Mouse (Mus musculus) myocyte (in vitro differentiated cells): ENCODE measurements around the gene Psmd2. TPM values are rescaled to one million over a fixed set of nuclear protein-coding genes. Genes with fewer than 3 reads are reported as not detected.

Experiments used
- H3K27me3 ChIP-seq: one replicate; pipeline ENCODE4 v1.6.1; 2011; ENCODE audit not compliant: control insufficient read depth, insufficient read depth, insufficient read length
- H3K36me3 ChIP-seq: one replicate; pipeline ENCODE4 v1.6.1; 2011; ENCODE audit not compliant: control insufficient read depth, insufficient read depth
- H3K4me2 ChIP-seq: one replicate; pipeline ENCODE4 v1.6.1; 2011; ENCODE audit warnings: low read depth, control low read depth
- H3K4me3 ChIP-seq: one replicate; pipeline ENCODE4 v1.5.1; 2011; ENCODE audit warnings: mild to moderate bottlenecking, control low read depth, moderate library complexity
- H3K79me2 ChIP-seq: one replicate; pipeline ENCODE4 v1.6.1; 2011; ENCODE audit not compliant: control insufficient read depth, insufficient read depth
- H3ac ChIP-seq: one replicate; pipeline ENCODE4 v1.6.1; 2011; ENCODE audit not compliant: control insufficient read depth, insufficient read length
- CEBPB ChIP-seq: IDR thresholded peaks from 2 replicates; pipeline ENCODE4 v1.6.1; 2011; ENCODE audit warnings: mild to moderate bottlenecking, moderate library complexity; ENCODE audit not compliant: poor library complexity, insufficient read depth, severe bottlenecking
- E2F4 ChIP-seq: IDR thresholded peaks from one replicate; pipeline ENCODE4 v1.6.1; 2011; ENCODE audit warnings: mild to moderate bottlenecking, control low read depth, moderate library complexity; ENCODE audit not compliant: insufficient read depth
- MAX ChIP-seq: IDR thresholded peaks from one replicate; pipeline ENCODE4 v1.6.1; 2011; ENCODE audit warnings: low read depth, mild to moderate bottlenecking, control low read depth
- MYOD1 ChIP-seq, 3 experiments: IDR thresholded peaks; one replicate each; pipeline ENCODE4 v1.6.1; 2011; ENCODE audit warnings: control low read depth in 2 of 3, low read depth in 2 of 3, mild to moderate bottlenecking in 2 of 3, moderate library complexity in 1 of 3; ENCODE audit not compliant: insufficient read length in 2 of 3, control insufficient read depth in 1 of 3
- MYOG ChIP-seq, 3 experiments: IDR thresholded peaks; one replicate each; pipeline ENCODE4 v1.6.1; 2011; ENCODE audit warnings: control low read depth in 2 of 3, low read depth in 2 of 3, mild to moderate bottlenecking in 2 of 3; ENCODE audit not compliant: insufficient read length in 2 of 3, control insufficient read depth in 1 of 3, insufficient read depth in 1 of 3
- POLR2A ChIP-seq: IDR thresholded peaks from one replicate; pipeline ENCODE4 v1.6.1; 2011; ENCODE audit warnings: low read depth, mild to moderate bottlenecking, control low read depth, moderate library complexity; ENCODE audit not compliant: insufficient read length
- POLR2AphosphoS2 ChIP-seq: IDR thresholded peaks from one replicate; pipeline ENCODE4 v1.6.1; 2011; ENCODE audit warnings: low read depth, control low read depth; ENCODE audit not compliant: insufficient read length
- REST ChIP-seq: IDR thresholded peaks from one replicate; pipeline ENCODE4 v1.6.1; 2011; ENCODE audit warnings: mild to moderate bottlenecking, control low read depth, moderate library complexity; ENCODE audit not compliant: insufficient read depth, insufficient read length
- SRF ChIP-seq: IDR thresholded peaks from one replicate; pipeline ENCODE4 v1.6.1; 2011; ENCODE audit warnings: low read depth; ENCODE audit not compliant: control insufficient read depth, insufficient read length
- TCF12 ChIP-seq: IDR thresholded peaks from one replicate; pipeline ENCODE4 v1.6.1; 2011; ENCODE audit warnings: mild to moderate bottlenecking, control low read depth; ENCODE audit not compliant: poor library complexity, insufficient read depth, severe bottlenecking
- TCF3 ChIP-seq: IDR thresholded peaks from one replicate; pipeline ENCODE4 v1.6.1; 2011; ENCODE audit warnings: low read depth, control low read depth; ENCODE audit not compliant: insufficient read length
- USF1 ChIP-seq: IDR thresholded peaks from one replicate; pipeline ENCODE4 v1.6.1; 2011; ENCODE audit warnings: low read depth, mild to moderate bottlenecking, control low read depth, moderate library complexity
- polyA plus RNA-seq: library from polyadenylated mRNA; unstranded; fragments of >200 nt; fragmentation: generic; extraction: Trizol; gene quantifications from one replicate; pipeline ENCODE4 v1.2.1, GENCODE M21; 2012; ENCODE audit warnings: missing spikeins

The Psmd2 gene
- polyA plus RNA-seq, 1 experiment, result 285 TPM

DNA sequence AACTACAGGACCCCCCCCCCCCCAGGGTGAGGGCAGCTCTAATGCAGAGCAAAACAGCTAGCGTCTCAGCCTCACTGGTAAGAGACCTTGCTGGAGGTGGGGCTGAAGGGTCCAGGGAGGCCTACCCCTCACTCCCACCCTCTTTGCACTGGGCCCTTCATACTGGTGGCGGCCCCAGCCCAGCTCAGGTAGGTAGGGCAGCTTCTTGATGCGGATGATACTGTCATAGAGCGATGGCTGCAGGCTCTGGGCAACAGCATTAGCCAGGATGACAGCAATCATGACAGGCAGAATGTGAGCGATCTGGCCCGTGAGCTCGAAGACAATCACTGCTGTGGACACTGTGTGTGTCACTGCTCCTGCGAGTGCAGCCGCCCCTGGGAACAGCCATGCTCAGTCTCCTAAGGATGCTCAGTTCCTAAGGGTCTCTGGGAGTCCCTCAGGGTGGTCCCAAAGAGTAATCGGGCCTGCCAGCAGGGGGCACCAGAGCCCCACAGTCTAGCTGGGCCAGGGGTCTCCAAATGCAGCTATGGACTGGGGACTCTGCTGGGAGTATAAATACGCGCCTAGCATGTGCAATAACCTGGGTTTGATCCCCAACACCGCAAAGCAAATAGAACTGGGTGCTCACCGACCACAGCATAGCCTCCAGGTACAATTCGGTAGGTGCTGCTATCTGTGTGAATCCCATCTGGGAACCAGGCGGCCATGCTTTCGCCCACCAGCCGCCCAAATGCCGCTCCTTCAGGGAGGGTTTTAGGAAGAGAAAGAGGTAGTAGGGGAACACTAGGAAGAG lies 57.7 kb downstream of the Psmd2 start:
- Histone ChIP-seq H3K79me2 (no peaks in the 10 kb centered on the region), H3K27me3 (no peaks in the 10 kb centered on the region), H3K4me3 (no peak overlapping the region), H3ac (no peak overlapping the region), H3K36me3 (no peaks in the 10 kb centered on the region), H3K4me2 (no peak overlapping the region)
- TF ChIP-seq SRF (no peak), USF1 (no peak), TCF3 (no peak), CEBPB (no peak), MYOG (IDR thresholded peaks at IDR 0.05; ENCODE audit: control insufficient read depth in 1 of 3, insufficient read depth in 1 of 3, insufficient read length in 2 of 3, low read depth in 2 of 3) (no peak), POLR2AphosphoS2 (no peak), TCF12 (no peak), E2F4 (no peak), REST (no peak), POLR2A (no peak), MYOD1 (IDR thresholded peaks at IDR 0.05; ENCODE audit: control insufficient read depth in 1 of 3, insufficient read length in 2 of 3, low read depth in 2 of 3) (no peak), MAX (no peak)

DNA sequence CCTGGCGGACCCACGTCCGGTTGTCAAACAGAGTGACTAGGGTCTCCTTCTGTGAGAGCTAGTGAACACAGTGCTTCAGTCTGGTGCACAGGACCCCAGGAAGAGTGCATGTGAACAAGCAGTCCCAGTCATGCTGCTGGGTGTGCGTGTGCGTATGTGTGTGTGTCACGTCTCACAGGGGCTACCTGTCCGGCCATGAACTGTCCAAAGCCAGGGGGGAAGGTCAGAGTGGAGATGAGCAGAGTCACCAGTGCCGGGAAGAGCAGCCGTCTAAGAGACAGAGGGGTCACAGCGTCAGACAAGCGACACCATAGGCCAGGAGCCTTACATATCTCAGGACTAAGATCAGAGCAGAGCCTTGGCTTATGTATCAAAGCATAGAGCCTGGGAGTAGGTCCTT lies 58.9 kb downstream of the Psmd2 start:
- Histone ChIP-seq H3K79me2 (no peaks in the 10 kb centered on the region), H3K4me3 (no peak overlapping the region), H3K27me3 (no peaks in the 10 kb centered on the region), H3ac (no peak overlapping the region), H3K4me2 (no peak overlapping the region), H3K36me3 (no peaks in the 10 kb centered on the region)
- no peak for TF ChIP-seq POLR2AphosphoS2

DNA sequence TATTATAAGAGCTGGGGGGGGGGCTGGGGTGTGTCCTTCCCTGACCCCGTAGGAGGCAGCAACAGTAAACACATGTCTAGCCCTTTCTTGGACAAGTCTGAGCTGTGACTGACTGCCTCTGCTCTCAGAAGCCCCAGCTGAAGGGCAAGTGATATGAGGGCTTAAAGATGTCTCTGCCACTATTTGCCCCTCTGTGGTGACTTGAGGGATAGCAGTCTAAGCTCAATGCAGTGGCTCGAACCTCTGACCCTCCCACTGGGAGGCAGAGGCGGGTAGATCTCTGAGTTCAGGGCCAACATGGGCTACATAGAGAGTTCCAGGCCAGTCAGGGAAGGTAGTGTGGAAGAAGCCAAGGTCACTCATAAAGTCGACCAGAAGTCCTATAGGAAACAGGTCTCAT lies 59.4 kb downstream of the Psmd2 start:
- Histone ChIP-seq H3K4me3 (no peak overlapping the region), H3K4me2 (no peak overlapping the region), H3ac (no peak overlapping the region), H3K27me3 (no peaks in the 10 kb centered on the region), H3K79me2 (no peaks in the 10 kb centered on the region), H3K36me3 (no peaks in the 10 kb centered on the region)
- TF ChIP-seq MAX, result no peak
- TF ChIP-seq TCF3, result no peak
- TF ChIP-seq REST, result no peak
- TF ChIP-seq CEBPB, result no peak
- TF ChIP-seq POLR2A, result no peak
- no peak for TF ChIP-seq MYOD1 (IDR thresholded peaks at IDR 0.05; ENCODE audit: control insufficient read depth in 1 of 3, insufficient read length in 2 of 3, low read depth in 2 of 3)
- no peak for TF ChIP-seq SRF
- no peak for TF ChIP-seq E2F4
- no peak for TF ChIP-seq MYOG (IDR thresholded peaks at IDR 0.05; ENCODE audit: control insufficient read depth in 1 of 3, insufficient read depth in 1 of 3, insufficient read length in 2 of 3, low read depth in 2 of 3)
- no peak for TF ChIP-seq POLR2AphosphoS2
- no peak for TF ChIP-seq TCF12

DNA sequence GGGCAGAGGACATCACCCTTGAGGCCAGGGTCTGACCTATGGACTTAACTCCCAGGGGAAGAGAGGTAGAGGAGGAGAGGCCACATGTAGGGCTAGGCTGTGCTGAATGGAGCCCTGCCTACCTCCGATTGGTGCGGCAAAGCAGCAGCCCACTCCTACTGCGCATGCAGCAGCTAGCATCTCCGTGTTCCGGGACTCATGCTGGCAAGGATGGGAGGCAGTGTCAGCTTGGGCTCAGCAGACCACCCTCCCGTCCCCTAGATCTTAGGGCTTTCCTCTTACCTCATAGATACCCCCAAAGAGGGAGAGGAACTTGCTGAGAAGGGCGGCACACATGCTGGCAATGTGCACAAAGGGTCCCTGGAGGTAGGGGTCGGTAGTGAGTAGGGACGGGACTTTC lies 60.7 kb downstream of the Psmd2 start:
- no peaks in the 10 kb centered on the region for H3K27me3 ChIP-seq
- no peak overlapping the region for H3K4me2 ChIP-seq
- no peaks in the 10 kb centered on the region for H3K79me2 ChIP-seq
- H3K4me3 ChIP-seq, result no peak overlapping the region
- TF ChIP-seq SRF (no peak), E2F4 (no peak), POLR2AphosphoS2 (no peak)
- no peaks in the 10 kb centered on the region for H3K36me3 ChIP-seq
- no peak overlapping the region for H3ac ChIP-seq

DNA sequence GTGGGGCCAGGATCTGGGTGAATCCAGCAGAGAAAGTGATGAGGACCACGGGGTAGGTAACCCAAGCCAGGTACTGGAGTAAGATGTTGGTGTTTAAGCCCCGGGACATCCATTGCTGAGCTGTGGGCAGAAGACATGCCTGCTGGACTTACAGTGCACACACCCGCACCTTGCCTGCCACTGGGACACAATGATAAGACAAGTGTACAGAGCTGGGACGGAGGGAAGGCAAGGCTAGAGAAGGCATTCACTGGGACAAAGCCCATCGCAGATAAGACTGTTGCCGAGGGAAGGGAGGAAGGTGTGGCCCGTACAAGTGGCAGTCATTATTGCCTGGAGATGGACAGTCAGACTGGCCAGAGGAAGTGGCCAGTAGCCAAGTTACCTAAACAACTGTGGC lies 61.4 kb downstream of the Psmd2 start:
- H3K4me3 ChIP-seq, result no peak overlapping the region
- H3K4me2 ChIP-seq, result no peak overlapping the region
- H3K79me2 ChIP-seq, result no peaks in the 10 kb centered on the region
- H3K36me3 ChIP-seq, result no peaks in the 10 kb centered on the region
- no peak for TF ChIP-seq TCF12
- no peak for TF ChIP-seq POLR2A
- no peak for TF ChIP-seq E2F4
- TF ChIP-seq MYOD1 (IDR thresholded peaks at IDR 0.05; ENCODE audit: control insufficient read depth in 1 of 3, insufficient read length in 2 of 3, low read depth in 2 of 3), result no peak
- TF ChIP-seq REST, result no peak
- no peak for TF ChIP-seq MAX
- no peak for TF ChIP-seq CEBPB
- TF ChIP-seq TCF3, result no peak
- no peak for TF ChIP-seq MYOG (IDR thresholded peaks at IDR 0.05; ENCODE audit: control insufficient read depth in 1 of 3, insufficient read depth in 1 of 3, insufficient read length in 2 of 3, low read depth in 2 of 3)
- no peak for TF ChIP-seq USF1
- no peak for TF ChIP-seq SRF
- TF ChIP-seq POLR2AphosphoS2, result no peak
- no peaks in the 10 kb centered on the region for H3K27me3 ChIP-seq
- H3ac ChIP-seq, result no peak overlapping the region

Other genes with a start within 250 kb of the Psmd2 start
- 23.1 TPM for gene Abcc5, start 225.3 kb upstream of the Psmd2 start, polyA plus RNA-seq
- 94.7 TPM for gene Eif2b5, start 152.8 kb upstream of the Psmd2 start, polyA plus RNA-seq
- gene Dvl3, start 134.7 kb upstream of the Psmd2 start, polyA plus RNA-seq, result 32.9 TPM
- 446 TPM for gene Ap2m1, start 116.2 kb upstream of the Psmd2 start, polyA plus RNA-seq
- 50.2 TPM for gene Abcf3, start 103.1 kb upstream of the Psmd2 start, polyA plus RNA-seq
- 0.04 TPM for gene Vwa5b2, start 62.2 kb upstream of the Psmd2 start, polyA plus RNA-seq
- gene Eef1akmt4, start 40.1 kb upstream of the Psmd2 start, polyA plus RNA-seq, result 19.1 TPM
- gene Gm49333, start 40.0 kb upstream of the Psmd2 start, polyA plus RNA-seq, result 0.04 TPM
- 36.8 TPM for gene Alg3, start 39.9 kb upstream of the Psmd2 start, polyA plus RNA-seq
- 9.4 TPM for gene Camk2n2, start 30.4 kb upstream of the Psmd2 start, polyA plus RNA-seq
- gene Ece2, start 21.8 kb upstream of the Psmd2 start, polyA plus RNA-seq, result 2.6 TPM
- gene Eif4g1, start 16.7 kb downstream of the Psmd2 start, polyA plus RNA-seq, result 232 TPM
- gene Fam131a, start 41.6 kb downstream of the Psmd2 start, polyA plus RNA-seq, result 0.62 TPM
- gene Polr2h, start 66.0 kb downstream of the Psmd2 start, polyA plus RNA-seq, result 60.5 TPM
- gene Clcn2, start 66.1 kb downstream of the Psmd2 start, polyA plus RNA-seq, result 4.4 TPM
- 14.0 TPM for gene Chrd, start 81.5 kb downstream of the Psmd2 start, polyA plus RNA-seq
- gene Thpo, start 82.9 kb downstream of the Psmd2 start, polyA plus RNA-seq, result 1.4 TPM